Mouse (Mus musculus) heart, embryonic 13.5 days (tissue): ENCODE measurements around the gene Polr3k. TPM values are rescaled to one million over a fixed set of nuclear protein-coding genes. Genes with fewer than 3 reads are reported as not detected.
A peak's percentile ranks its signal among the peaks of the same experiment; 100 is the strongest.

Experiments used
- ATAC-seq: fragments of 200-750 bp; cut with Nextera tagmentation; 2 replicates; pipeline ENCODE4 v1.8.0; 2017; ENCODE audit warnings: moderate TSS enrichment; ENCODE audit not compliant: insufficient number of reproducible peaks, low FRiP score, low TSS enrichment; ENCODE audit errors: extremely low read depth
- H3K27ac ChIP-seq: fragments of 300-500 bp; sonication (generic); replicated peaks from 2 replicates; pipeline ENCODE4 v1.5.1; 2015; ENCODE audit warnings: moderate library complexity, mild to moderate bottlenecking, inconsistent platforms
- H3K27me3 ChIP-seq: fragments of 300-500 bp; sonication (generic); replicated peaks from 2 replicates; pipeline ENCODE4 v1.6.1; 2015; ENCODE audit warnings: mild to moderate bottlenecking, inconsistent platforms
- H3K36me3 ChIP-seq: fragments of 300-500 bp; sonication (generic); 2 replicates; pipeline ENCODE4 v1.6.1; 2015; ENCODE audit warnings: mild to moderate bottlenecking, inconsistent platforms
- H3K4me1 ChIP-seq: fragments of 300-500 bp; sonication (generic); 2 replicates; pipeline ENCODE4 v1.6.1; 2015; ENCODE audit warnings: inconsistent platforms
- H3K4me2 ChIP-seq: fragments of 300-500 bp; sonication (generic); 2 replicates; pipeline ENCODE4 v1.6.1; 2015; ENCODE audit warnings: inconsistent platforms, mild to moderate bottlenecking, moderate library complexity
- H3K4me3 ChIP-seq: fragments of 300-500 bp; sonication (generic); 2 replicates; pipeline ENCODE4 v1.5.1; 2015; ENCODE audit warnings: moderate library complexity, mild to moderate bottlenecking, inconsistent platforms
- H3K9ac ChIP-seq: fragments of 300-500 bp; sonication (generic); 2 replicates; pipeline ENCODE4 v1.6.1; 2015; ENCODE audit warnings: inconsistent platforms, mild to moderate bottlenecking, moderate library complexity
- H3K9me3 ChIP-seq: fragments of 300-500 bp; sonication (generic); 2 replicates; pipeline ENCODE4 v1.6.1; 2016; ENCODE audit warnings: inconsistent platforms
- WGBS: fragments of 180-500 bp; shearing (Covaris S2); methylation state at CpG from one replicate; pipeline ENCODE4 v1.1.7; 2015; ENCODE audit warnings: mixed read lengths; 5-methylcytosine and 5-hydroxymethylcytosine counted together
- polyA plus RNA-seq: library from polyadenylated mRNA; unstranded; fragments of >200 nt; fragmentation: Nextera tagmentation; extraction: Ambion mirVana; gene quantifications from 2 replicates; pipeline ENCODE4 v1.2.1, GENCODE M21; 2015

The Polr3k gene
- polyA plus RNA-seq: 45.2 and 51.8 TPM in 2 replicates

DNA sequence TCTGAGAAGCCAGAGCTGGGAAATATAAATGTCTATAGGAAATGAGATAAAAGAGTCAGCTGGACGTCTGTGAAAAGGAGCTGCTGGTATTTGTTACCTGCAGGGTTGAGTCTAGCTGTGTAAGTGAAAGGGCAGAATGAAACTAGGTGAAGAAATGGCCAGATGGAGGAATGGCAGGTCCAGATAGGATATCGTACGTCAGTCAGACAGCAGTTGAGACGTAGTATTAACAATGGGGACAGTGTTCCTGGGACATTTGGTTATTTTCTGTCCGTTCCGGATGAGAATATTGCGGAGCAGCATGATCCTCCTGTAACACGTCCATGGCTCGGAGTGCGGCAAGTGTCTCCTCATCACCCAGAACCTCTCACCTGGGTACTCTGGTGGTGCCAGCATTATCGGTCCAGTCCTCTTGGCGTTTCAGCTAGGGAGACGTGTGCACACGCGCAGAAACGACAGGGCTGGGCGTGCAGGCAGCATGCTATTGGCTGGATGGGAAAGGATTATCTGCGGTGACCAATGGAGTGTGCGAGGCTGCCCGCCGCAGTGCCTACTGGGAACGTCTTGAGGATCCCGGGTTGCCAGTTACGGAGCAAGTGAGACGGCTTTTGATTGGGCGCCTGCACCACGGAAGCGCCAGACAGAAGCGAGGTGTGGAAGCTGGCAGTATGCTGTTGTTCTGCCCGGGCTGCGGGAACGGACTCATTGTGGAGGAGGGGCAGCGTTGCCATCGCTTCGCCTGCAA lies at the start of gene Polr3k:
Gene Polr3k, plus strand, starts transcription at position 547 of the 745 bp plus-strand sequence.
- Histone ChIP-seq H3K4me2 (peak within 1 kb of the TSS; percentile 87), H3K4me1 (peaks cover 19% of the 10 kb centered on the region), H3K9ac (peak within 1 kb of the TSS; percentile 91), H3K9me3 (no peaks in the 10 kb centered on the region), H3K4me3 (peak within 1 kb of the TSS; percentile 86), H3K27ac (peak within 1 kb of the TSS; percentile 79), H3K27me3 (no peaks in the 10 kb centered on the region), H3K36me3 (peaks cover 21% of the 10 kb centered on the region)
- peak; percentile 100 for ATAC-seq
- WGBS: under 1% methylated on average over 35 of the region's 35 CpGs

- no peak overlapping the region for H3K4me2 ChIP-seq
- H3K27ac ChIP-seq: no peak overlapping the region
- H3K4me3 ChIP-seq: no peak overlapping the region
- WGBS: 52% methylated on average over 2 of the region's 2 CpGs
- H3K4me1 ChIP-seq: no peaks in the 10 kb centered on the region
- no peaks in the 10 kb centered on the region for H3K9me3 ChIP-seq
- ATAC-seq: no peak
- no peak overlapping the region for H3K9ac ChIP-seq
- H3K36me3 ChIP-seq: no peaks in the 10 kb centered on the region
- peaks cover 5% of the 10 kb centered on the region; the same call in 1 of the 2 replicates for H3K27me3 ChIP-seq
These were observed 35.0 kb upstream of the Polr3k start for GRCm38 (mm10) chr2:181829032-181829650.

- ATAC-seq: no peak
- WGBS: 73% methylated on average over 2 of the region's 2 CpGs
- Histone ChIP-seq H3K4me2 (no peak overlapping the region), H3K27me3 (peaks cover 5% of the 10 kb centered on the region; the same call in 1 of the 2 replicates), H3K36me3 (no peaks in the 10 kb centered on the region), H3K4me1 (peaks cover 5% of the 10 kb centered on the region), H3K4me3 (no peak overlapping the region), H3K27ac (no peak overlapping the region), H3K9ac (no peak overlapping the region), H3K9me3 (no peaks in the 10 kb centered on the region)
These were observed 31.4 kb upstream of the Polr3k start for GRCm38 (mm10) chr2:181832745-181833144.

DNA sequence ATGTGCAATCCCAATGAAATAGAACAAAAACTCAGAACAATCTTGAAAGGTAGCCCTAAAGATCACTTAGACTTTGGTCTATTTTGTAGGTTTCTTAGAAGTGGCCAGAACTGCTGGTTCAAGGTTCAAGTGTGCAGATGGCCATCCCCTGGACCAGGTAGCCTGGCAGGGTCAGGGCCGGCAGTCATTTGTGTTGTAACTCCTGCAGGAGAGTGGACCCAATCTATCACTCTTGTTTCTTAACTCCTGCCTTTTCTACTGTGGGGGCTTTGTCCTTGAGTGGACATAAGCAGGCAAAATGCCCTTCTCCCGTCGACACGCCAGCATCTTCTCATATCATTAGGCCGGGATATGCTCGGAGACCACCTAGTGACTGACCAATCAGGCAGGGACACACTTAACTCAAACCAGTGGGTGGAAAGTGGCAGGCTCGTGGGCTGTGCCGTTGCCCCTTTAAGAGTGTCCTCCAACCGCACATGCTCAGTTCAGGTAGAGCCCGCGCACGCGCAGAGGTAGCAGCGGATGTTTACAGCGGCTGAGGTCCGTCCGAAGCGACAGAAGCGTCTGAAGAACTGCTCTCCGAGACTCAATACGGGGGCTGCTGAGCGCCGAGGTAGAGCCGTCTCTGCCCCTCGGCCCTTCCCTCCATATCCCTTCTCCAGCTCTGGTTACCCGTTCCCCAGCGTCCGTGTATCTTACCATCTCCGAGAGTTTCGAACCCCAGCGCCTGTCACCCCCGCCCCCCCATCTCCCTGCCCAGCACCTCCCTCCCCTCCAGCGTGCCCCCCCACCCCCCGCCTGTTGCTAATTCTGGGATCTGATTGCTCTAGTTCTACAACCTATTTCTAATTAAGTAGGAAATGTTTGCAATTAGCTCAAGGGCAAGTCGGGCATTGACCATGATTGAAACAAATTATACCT lies 26.5 kb upstream of the Polr3k start, which contains the start of gene Pcmtd2:
Gene Pcmtd2, plus strand, starts transcription at position 483 of the 921 bp plus-strand sequence.
- Histone ChIP-seq H3K9ac (peak within 1 kb of the TSS; percentile 87), H3K27ac (peak within 1 kb of the TSS; percentile 89), H3K4me2 (peak within 1 kb of the TSS; percentile 76), H3K4me3 (peak within 1 kb of the TSS; percentile 76), H3K36me3 (peaks cover 19% of the 10 kb centered on the region), H3K4me1 (peaks cover 15% of the 10 kb centered on the region), H3K27me3 (0 out of 2 replicates have a peak, but pooled peaks cover 3% of the 10 kb centered on the region), H3K9me3 (no peaks in the 10 kb centered on the region)
- peak; percentile 93 for ATAC-seq
- under 1% methylated on average over 35 of the region's 35 CpGs for WGBS

DNA sequence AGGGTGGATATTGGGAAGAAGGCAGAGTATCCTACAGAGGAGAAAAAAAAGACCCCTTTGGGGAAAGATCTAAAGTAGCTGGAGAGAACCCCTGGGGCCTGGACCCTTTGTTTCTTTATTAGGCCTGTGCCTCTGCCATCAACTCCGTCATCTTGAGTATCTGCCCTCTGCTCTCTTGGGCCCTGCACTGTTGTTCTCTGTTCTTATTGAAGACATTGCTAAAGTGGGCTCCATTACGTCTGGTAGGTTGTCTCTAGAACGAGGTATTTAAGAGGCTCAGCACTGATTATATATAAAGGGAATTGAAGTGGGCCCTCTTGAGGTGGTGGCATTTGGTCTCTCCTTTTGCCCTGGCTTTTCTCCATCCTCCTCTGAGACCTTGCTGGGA lies 25.9 kb upstream of the Polr3k start:
- ATAC-seq: no peak
- peak overlapping the region; percentile 76 for H3K4me3 ChIP-seq
- peak overlapping the region; percentile 87 for H3K9ac ChIP-seq
- peaks cover 15% of the 10 kb centered on the region for H3K4me1 ChIP-seq
- no peaks in the 10 kb centered on the region for H3K9me3 ChIP-seq
- peak overlapping the region; percentile 89 for H3K27ac ChIP-seq
- peaks cover 24% of the 10 kb centered on the region for H3K36me3 ChIP-seq
- H3K27me3 ChIP-seq: no peaks in the 10 kb centered on the region
- peak overlapping the region; percentile 76 for H3K4me2 ChIP-seq
- 2% methylated on average over 3 of the region's 3 CpGs for WGBS

- WGBS: 82% methylated on average over 5 of the region's 5 CpGs
- no peak overlapping the region for H3K4me2 ChIP-seq
- H3K4me1 ChIP-seq: no peaks in the 10 kb centered on the region
- no peaks in the 10 kb centered on the region for H3K27me3 ChIP-seq
- no peak for ATAC-seq
- no peak overlapping the region for H3K4me3 ChIP-seq
- H3K9ac ChIP-seq: no peak overlapping the region
- no peaks in the 10 kb centered on the region for H3K9me3 ChIP-seq
- no peak overlapping the region for H3K27ac ChIP-seq
- H3K36me3 ChIP-seq: peaks cover 78% of the 10 kb centered on the region
These were observed 18.3 kb upstream of the Polr3k start for GRCm38 (mm10) chr2:181845709-181846394.

DNA sequence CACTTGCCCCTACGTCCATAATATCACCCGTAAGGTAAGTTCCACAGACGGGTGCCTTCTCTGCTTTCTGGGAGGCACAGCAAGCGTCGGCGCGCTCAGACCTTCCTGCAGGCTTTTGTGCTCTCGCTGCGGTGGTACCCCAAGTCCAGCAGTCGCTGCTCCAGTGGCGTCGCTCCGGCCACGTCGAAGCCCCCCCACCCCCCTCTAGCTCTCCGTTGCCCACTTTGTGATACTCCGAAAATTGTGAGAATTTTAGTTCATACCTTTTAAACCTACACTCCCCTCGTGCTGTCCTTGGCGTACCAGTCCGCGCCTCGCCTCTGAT lies 361 bp downstream of the Polr3k start:
- Histone ChIP-seq H3K36me3 (peaks cover 27% of the 10 kb centered on the region), H3K4me2 (peak overlapping the region; percentile 87), H3K4me3 (peak overlapping the region; percentile 86), H3K27ac (peak overlapping the region; percentile 79), H3K9me3 (no peaks in the 10 kb centered on the region), H3K9ac (peak overlapping the region; percentile 91), H3K27me3 (no peaks in the 10 kb centered on the region), H3K4me1 (peaks cover 19% of the 10 kb centered on the region)
- WGBS: 1% methylated on average over 22 of the region's 22 CpGs
- peak; percentile 14 for ATAC-seq

DNA sequence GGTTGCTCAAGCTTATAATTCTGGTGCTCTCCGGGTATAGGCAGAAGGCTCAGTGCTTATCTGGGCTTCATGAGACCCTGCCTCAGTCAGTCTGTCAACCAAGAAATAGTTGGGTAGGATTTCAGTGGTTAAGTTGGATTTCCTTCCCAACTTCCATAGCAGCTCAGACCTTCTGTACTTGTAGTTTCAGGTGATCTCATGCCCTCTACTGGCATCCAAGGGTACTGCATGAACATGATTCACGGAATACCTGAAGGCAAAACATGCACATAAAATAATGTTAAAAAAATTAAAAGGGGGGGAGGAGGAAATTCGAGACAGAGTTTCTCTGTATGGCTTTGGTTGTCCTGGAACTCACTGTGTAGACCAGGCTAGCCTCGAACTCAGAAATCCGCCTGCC lies 2.8 kb downstream of the Polr3k start:
- Histone ChIP-seq H3K9ac (no peak overlapping the region), H3K4me2 (no peak overlapping the region), H3K9me3 (no peaks in the 10 kb centered on the region), H3K4me1 (peaks cover 19% of the 10 kb centered on the region), H3K4me3 (no peak overlapping the region), H3K36me3 (peaks cover 41% of the 10 kb centered on the region), H3K27ac (no peak overlapping the region), H3K27me3 (no peaks in the 10 kb centered on the region)
- 50% methylated on average over 5 of the region's 5 CpGs for WGBS
- no peak for ATAC-seq

DNA sequence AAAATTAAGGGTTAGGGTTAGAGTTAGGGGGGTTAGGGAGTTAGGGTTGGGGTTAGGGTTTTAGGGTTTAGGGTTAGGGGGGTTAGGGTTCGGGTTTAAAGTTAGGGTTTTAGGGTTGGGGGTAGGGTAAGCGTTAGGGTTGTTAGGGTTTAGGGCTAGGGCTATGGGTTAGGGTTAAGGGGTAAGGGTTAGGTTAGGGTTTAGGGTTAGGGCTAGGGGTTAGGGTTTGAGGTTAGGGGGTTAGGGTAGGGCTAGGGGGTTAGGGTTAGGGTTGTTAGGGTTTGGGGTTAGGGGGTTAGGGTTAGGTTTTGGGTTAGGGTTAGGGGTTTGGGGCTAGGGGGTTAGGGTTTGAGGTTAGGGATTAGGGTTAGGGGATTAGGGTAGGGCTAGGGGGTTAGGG lies 6.9 kb downstream of the Polr3k start:
- Histone ChIP-seq H3K4me3 (no peak overlapping the region), H3K27me3 (no peaks in the 10 kb centered on the region), H3K4me1 (no peaks in the 10 kb centered on the region; the same call in 1 of the 2 replicates), H3K27ac (no peak overlapping the region), H3K9ac (no peak overlapping the region), H3K9me3 (no peaks in the 10 kb centered on the region), H3K4me2 (no peak overlapping the region), H3K36me3 (peaks cover 52% of the 10 kb centered on the region)
- ATAC-seq: no peak
- WGBS: 88% methylated on average over 2 of the region's 2 CpGs

DNA sequence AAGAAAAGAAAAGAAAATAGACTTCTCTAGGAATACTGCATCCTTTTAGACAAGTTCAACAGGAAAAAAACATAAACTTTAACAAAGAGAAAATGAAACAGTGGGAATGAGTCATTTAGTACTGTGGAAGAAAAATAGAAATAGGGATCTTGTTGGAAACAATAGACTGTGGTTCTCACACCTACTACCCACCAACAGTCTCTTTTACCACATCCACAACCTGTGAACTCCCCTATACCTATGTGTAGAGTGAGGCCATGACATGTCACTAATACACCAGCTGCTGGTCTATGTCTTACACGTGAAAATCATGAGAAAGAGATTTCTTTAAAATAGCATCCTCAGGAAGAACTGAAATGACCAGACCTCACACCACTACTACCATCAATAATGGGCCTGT lies 14.8 kb downstream of the Polr3k start:
- Histone ChIP-seq H3K4me3 (no peak overlapping the region), H3K9me3 (no peaks in the 10 kb centered on the region), H3K27ac (no peak overlapping the region), H3K9ac (no peak overlapping the region), H3K27me3 (no peaks in the 10 kb centered on the region), H3K36me3 (peaks cover 23% of the 10 kb centered on the region), H3K4me2 (no peak overlapping the region), H3K4me1 (no peaks in the 10 kb centered on the region)
- ATAC-seq: no peak
- 65% methylated on average over 1 of the region's 1 CpGs for WGBS
